Mouse (Mus musculus) bone marrow macrophage, adult 2 months (primary cell): ENCODE measurements around the gene Kat6b.

Experiments used
- CTCF ChIP-seq: IDR thresholded peaks from 2 replicates; pipeline ENCODE4 v1.5.1; 2012; ENCODE audit warnings: low read depth, mild to moderate bottlenecking, low read length, moderate library complexity
- POLR2A ChIP-seq: IDR thresholded peaks from 2 replicates; pipeline ENCODE4 v1.6.1; 2012; ENCODE audit warnings: mild to moderate bottlenecking, low read depth, low read length, borderline replicate concordance

DNA sequence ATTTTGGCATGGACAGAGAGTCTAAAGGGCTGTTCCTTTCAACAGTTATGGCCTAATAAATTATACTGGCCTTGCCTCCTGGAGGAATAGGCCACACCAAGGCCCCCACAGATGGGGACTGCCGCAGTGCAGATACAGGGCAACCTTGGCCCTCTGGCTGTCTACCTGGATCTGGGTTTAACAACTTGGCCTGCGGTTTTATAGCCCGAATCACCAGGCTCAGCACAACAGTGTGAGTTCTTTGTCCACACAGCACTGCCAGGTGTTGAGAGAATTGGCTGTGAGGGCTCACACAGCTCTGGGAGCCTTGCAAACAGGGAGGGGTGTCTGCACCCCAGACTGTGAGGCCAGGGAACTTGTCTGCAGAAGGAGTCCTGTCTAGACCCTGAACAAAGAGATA lies 18.8 kb upstream of the Kat6b start:
- no peak for TF ChIP-seq POLR2A
- no peak for TF ChIP-seq CTCF
